Mouse (Mus musculus): ENCODE measurements at regions not wholly inside any gene's neighbourhood (a gene's known extent, or its start where the extent isn't known, plus 50 kb on each side); places are given as distances from the start of the nearest gene placed in this dataset.
"Not testable (repeated sequence)": the region's sequence is repeated elsewhere in the genome, so short reads cannot be mapped to it uniquely, and the experiment has no call there.

DNA sequence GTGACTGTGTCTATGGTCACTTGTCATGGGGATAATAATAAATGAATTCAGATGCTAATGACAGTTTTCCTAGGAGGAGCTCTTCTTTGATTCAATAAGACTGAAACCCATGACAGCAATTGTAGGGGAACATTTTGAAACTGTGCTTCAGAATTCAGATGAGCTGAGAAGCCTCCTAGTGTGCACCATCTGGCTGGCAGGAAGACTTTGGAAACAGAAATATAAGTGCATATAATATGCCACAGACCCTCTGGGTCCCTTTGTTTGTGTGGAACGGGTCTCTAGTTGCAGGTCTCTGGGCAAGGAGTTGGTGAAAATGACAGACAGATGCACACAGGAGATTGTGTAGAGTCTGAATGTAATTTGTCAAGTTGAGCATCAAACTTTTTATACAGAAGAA, 1043.3 kb upstream of the Cntnap5a start:
- no peak for TF ChIP-seq POLR2A (IDR thresholded peaks at IDR 0.05; ENCODE audit: low read depth, low read length)
- TF ChIP-seq CTCF (IDR thresholded peaks at IDR 0.05; ENCODE audit: borderline replicate concordance, insufficient read depth, low read length), result no peak
- Histone ChIP-seq H3K27ac (ENCODE audit: insufficient read depth, low read length) (no peak overlapping the region), H3K4me3 (ENCODE audit: insufficient read depth, low read length) (no peak overlapping the region), H3K4me1 (ENCODE audit: control insufficient read depth, insufficient read depth, low read length) (no peaks in the 10 kb centered on the region)

DNA sequence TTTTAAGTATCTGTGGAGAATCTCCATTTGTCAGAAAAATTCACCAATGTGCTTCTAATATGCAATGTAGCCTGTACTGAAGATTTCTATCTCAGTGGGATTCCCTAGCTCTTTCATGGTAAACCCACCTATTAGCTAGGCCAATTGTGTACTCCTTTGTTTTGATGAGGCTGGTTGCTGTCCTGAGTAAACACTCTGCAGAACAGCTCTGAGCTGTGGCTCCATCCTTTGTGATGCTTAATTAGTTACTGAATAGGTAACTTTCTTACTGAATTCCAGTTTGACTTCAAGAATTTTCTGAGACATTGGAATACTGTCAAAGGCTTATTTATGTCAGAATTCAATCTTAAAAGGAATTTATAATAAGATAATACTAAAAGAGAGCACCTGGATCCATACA, 1042.7 kb upstream of the Cntnap5a start:
- H3K27ac ChIP-seq (ENCODE audit: insufficient read depth, low read length); H3K4me3 ChIP-seq (ENCODE audit: insufficient read depth, low read length); H3K4me1 ChIP-seq (ENCODE audit: control insufficient read depth, insufficient read depth, low read length): not testable (repeated sequence)

DNA sequence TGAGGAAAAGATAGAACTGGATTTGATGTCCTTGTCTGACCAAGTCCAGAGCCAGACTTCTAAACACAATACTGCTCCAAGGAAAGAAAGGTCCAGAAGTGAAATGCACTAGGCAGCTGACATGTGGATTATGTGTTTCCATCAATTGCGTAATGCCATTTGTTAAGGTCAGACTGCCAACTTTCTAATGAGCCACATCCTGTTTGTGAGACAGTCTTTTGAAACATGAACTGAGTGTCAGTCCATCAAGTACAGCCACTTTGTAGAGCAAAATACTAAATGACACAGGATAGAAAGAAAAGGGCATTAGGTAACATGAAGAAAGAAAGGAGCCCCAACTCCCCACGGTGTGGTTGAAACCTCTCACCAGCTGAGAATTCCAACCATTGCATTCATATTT, 1010.6 kb upstream of the Cntnap5a start:
- no peak; the same call in 1 of the 2 replicates for TF ChIP-seq POLR2A (IDR thresholded peaks at IDR 0.05; ENCODE audit: low read depth, low read length)
- no peak for TF ChIP-seq CTCF (IDR thresholded peaks at IDR 0.05; ENCODE audit: borderline replicate concordance, insufficient read depth, low read length)
- Histone ChIP-seq H3K4me3 (ENCODE audit: insufficient read depth, low read length) (no peak overlapping the region), H3K4me1 (ENCODE audit: control insufficient read depth, insufficient read depth, low read length) (no peaks in the 10 kb centered on the region), H3K27ac (ENCODE audit: insufficient read depth, low read length) (peak overlapping the region; percentile 78)

DNA sequence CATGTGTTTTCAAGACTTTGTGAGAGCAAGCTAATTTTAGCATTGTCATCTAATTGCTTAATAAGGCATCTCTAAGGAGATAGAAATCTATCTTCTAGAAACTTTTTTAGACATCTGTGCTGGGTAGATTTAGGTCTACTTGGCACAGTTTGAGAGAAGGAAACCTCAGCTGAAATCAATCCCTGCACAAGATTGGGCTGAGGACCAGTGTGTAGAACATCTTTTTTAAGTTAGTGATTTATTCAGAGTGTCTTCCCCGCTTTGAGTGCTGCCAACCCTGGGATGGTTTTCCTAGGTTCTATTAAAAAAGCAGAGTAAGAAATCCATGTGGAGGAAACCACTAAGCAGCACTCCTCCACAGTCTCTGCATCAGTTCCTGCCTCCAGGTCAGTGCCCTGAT, 1003.3 kb upstream of the Cntnap5a start:
- Histone ChIP-seq H3K27ac (ENCODE audit: insufficient read depth, low read length) (no peak overlapping the region), H3K4me1 (ENCODE audit: control insufficient read depth, insufficient read depth, low read length) (no peaks in the 10 kb centered on the region)
- TF ChIP-seq POLR2A (IDR thresholded peaks at IDR 0.05; ENCODE audit: low read depth, low read length), result no peak
- no peak for TF ChIP-seq CTCF (IDR thresholded peaks at IDR 0.05; ENCODE audit: borderline replicate concordance, insufficient read depth, low read length)

DNA sequence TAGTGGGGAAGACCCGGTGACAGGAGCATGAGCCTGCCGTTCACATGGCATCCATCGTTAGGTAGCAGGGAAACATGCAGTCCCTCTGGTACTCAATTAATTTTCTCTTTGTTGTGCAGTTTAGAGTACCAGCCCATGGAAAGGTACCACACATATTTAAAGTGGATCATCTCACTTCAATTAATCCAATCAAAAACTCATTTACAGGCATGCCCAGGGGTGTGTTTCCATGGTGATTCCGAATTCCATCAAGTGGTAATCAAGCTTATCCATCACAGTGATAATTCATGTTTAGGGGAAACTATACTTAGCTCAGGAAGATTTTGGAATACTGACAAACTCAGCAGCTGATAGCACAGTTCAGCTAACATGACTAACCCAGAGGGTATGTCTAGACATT, 963.4 kb upstream of the Cntnap5a start:
- Histone ChIP-seq H3K27ac (ENCODE audit: insufficient read depth, low read length) (no peak overlapping the region), H3K4me1 (ENCODE audit: control insufficient read depth, insufficient read depth, low read length) (no peaks in the 10 kb centered on the region), H3K4me3 (ENCODE audit: insufficient read depth, low read length) (no peak overlapping the region)
- TF ChIP-seq POLR2A (IDR thresholded peaks at IDR 0.05; ENCODE audit: low read depth, low read length) (no peak), CTCF (IDR thresholded peaks at IDR 0.05; ENCODE audit: borderline replicate concordance, insufficient read depth, low read length) (no peak)

More for the DNA sequence above, 1003.3 kb upstream of the Cntnap5a start:
- no peak overlapping the region for H3K4me3 ChIP-seq (ENCODE audit: insufficient read depth, low read length)

DNA sequence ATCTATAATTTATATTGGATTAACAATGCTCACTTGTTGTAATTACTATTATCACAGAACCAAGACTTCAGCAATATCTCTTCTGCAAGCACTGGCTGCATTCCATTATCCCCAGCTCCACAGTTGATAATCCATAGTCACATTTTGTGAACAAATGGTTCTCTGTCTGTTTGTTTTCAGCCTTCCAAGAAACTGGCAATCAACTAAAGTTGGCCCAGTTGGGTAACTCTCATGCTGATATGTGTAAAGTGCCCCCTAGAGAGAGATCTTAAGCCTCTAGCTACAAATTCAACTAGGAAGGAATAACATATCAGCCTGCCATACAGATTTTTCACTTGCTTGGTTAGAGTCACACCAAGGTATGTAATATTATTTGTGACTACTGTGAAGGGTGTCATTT, 955.4 kb upstream of the Cntnap5a start:
- no peak overlapping the region for H3K27ac ChIP-seq (ENCODE audit: insufficient read depth, low read length)
- no peak for TF ChIP-seq POLR2A (IDR thresholded peaks at IDR 0.05; ENCODE audit: low read depth, low read length)
- TF ChIP-seq CTCF (IDR thresholded peaks at IDR 0.05; ENCODE audit: borderline replicate concordance, insufficient read depth, low read length), result no peak
- no peaks in the 10 kb centered on the region for H3K4me1 ChIP-seq (ENCODE audit: control insufficient read depth, insufficient read depth, low read length)
- no peak overlapping the region for H3K4me3 ChIP-seq (ENCODE audit: insufficient read depth, low read length)
